Comparison of ENCODE assay signal across 9 mouse cellular contexts in genomic region chr14:56203975-56204374, GRCm38 (mm10). TPM values are rescaled to one million over a fixed set of nuclear protein-coding genes. Genes with fewer than 3 reads are reported as not detected.
DNase-seq lines count a peak whose midpoint lies in the region; ATAC-seq and TF ChIP-seq lines count a peak whose summit lies in the region.
"Had no signal": no experiment of that assay in that cellular context is flagged by ENCODE, and none has a peak within 500 bp of the region (broad histone marks: within the 10 kb centered on the region; RNA-seq: fewer than 3 reads in every experiment).

No protein-coding gene starts in this region.

- no peak for ATAC-seq in embryonic facial prominence, embryonic 11.5 days (replicated peaks; ENCODE audit: insufficient number of reproducible peaks, low FRiP score, low TSS enrichment, low read depth)
- no peak for ATAC-seq in liver, embryonic 14.5 days (ENCODE audit: insufficient read depth)
- no peak for ATAC-seq in inflammation-experienced regulatory T-cells, adult 6 months

- H3K4me1 ChIP-seq in embryonic facial prominence, embryonic 11.5 days (ENCODE audit: control insufficient read depth, insufficient read depth, low read length), result no peaks in the 10 kb centered on the region
- H3K4me1 ChIP-seq in liver, embryonic 14.5 days (replicated peaks; ENCODE audit: control insufficient read depth in 2 of 2, insufficient read depth in 2 of 2, low read length in 1 of 2), result no peaks in the 10 kb centered on the region
- H3K4me1 ChIP-seq: limb, embryonic 15.5 days had no signal

- no peak overlapping the region for H3K4me3 ChIP-seq in embryonic facial prominence, embryonic 11.5 days (ENCODE audit: low read depth, low read length)
- H3K4me3 ChIP-seq in liver, embryonic 14.5 days (ENCODE audit: insufficient read depth in 1 of 2, low read depth in 2 of 2, low read length in 2 of 2), result no peak overlapping the region
- H3K4me3 ChIP-seq: limb, embryonic 15.5 days had no signal

- H3K27me3 ChIP-seq in embryonic facial prominence, embryonic 11.5 days (ENCODE audit: control insufficient read depth, insufficient read depth, low read length), result no peaks in the 10 kb centered on the region
- H3K27me3 ChIP-seq in liver, embryonic 14.5 days (ENCODE audit: control insufficient read depth, insufficient read depth, low read length), result no peaks in the 10 kb centered on the region
- H3K27me3 ChIP-seq: limb, embryonic 15.5 days had no signal

- peak; percentile 93 for TF ChIP-seq CTCF in liver, embryonic 14.5 days (IDR thresholded peaks at IDR 0.05; ENCODE audit: low read depth)

- H3K27ac ChIP-seq in embryonic facial prominence, embryonic 11.5 days (replicated peaks; ENCODE audit: low read depth, low read length), result no peak overlapping the region
- H3K27ac ChIP-seq in liver, embryonic 14.5 days, result no peak overlapping the region
- H3K27ac ChIP-seq: limb, embryonic 15.5 days had no signal

- WGBS in embryonic facial prominence, embryonic 11.5 days, result 8% methylated on average over 2 of the region's 2 CpGs
- WGBS in liver, embryonic 14.5 days (ENCODE audit: insufficient replicate concordance), result 8% methylated on average over 2 of the region's 2 CpGs

- H3K9me3 ChIP-seq in embryonic facial prominence, embryonic 11.5 days (replicated peaks; ENCODE audit: control insufficient read depth, low read length), result no peaks in the 10 kb centered on the region
- H3K9me3 ChIP-seq in liver, embryonic 14.5 days (ENCODE audit: control insufficient read depth, low read length), result no peaks in the 10 kb centered on the region
- H3K9me3 ChIP-seq: limb, embryonic 15.5 days had no signal

- TF ChIP-seq EP300 in liver, embryonic 14.5 days (IDR thresholded peaks at IDR 0.05; ENCODE audit: low read depth), result no peak

- H3K4me2 ChIP-seq in embryonic facial prominence, embryonic 11.5 days (ENCODE audit: low read depth, low read length), result no peak overlapping the region
- H3K4me2 ChIP-seq in liver, embryonic 14.5 days (ENCODE audit: low read depth), result no peak overlapping the region
- H3K4me2 ChIP-seq: limb, embryonic 15.5 days had no signal

- H3K36me3 ChIP-seq in embryonic facial prominence, embryonic 11.5 days (replicated peaks; ENCODE audit: control insufficient read depth, insufficient read depth, low read depth, low read length), result no peaks in the 10 kb centered on the region
- H3K36me3 ChIP-seq in liver, embryonic 14.5 days (replicated peaks; ENCODE audit: control insufficient read depth, insufficient read depth, low read depth), result no peaks in the 10 kb centered on the region
- H3K36me3 ChIP-seq: limb, embryonic 15.5 days had no signal

- H3K9ac ChIP-seq in embryonic facial prominence, embryonic 11.5 days (replicated peaks; ENCODE audit: low read length), result no peak overlapping the region
- H3K9ac ChIP-seq in liver, embryonic 14.5 days (replicated peaks), result no peak overlapping the region
- H3K9ac ChIP-seq: limb, embryonic 15.5 days had no signal

- peak; percentile 63 for DNase-seq in 3T3-L1 (ENCODE audit: low read depth, low spot score)
- peak; percentile 72 for DNase-seq in CD4-positive helper T cell, adult 2 months (ENCODE audit: low read depth, low spot score)
- DNase-seq in adrenal gland, postnatal 4 days (ENCODE audit: low spot score in 2 of 2), result peak; percentile 23 to 32
- peak; percentile 77 for DNase-seq in embryonic facial prominence, embryonic 11.5 days (ENCODE audit: low spot score)
- peak; percentile 80 for DNase-seq in kidney, postnatal 10 days
- DNase-seq in liver, embryonic 14.5 days (ENCODE audit: low read depth in 3 of 3, low spot score in 3 of 3), result peak; percentile 6 to 10 (median 10)
- DNase-seq in right cerebral cortex, postnatal 14 days, result peak; percentile 64

RNA-seq across cellular contexts. Expression of gene Gzmf, which starts 7.2 kb away (rescaled TPM):
- total RNA-seq in adrenal gland, postnatal 4 days (2021), result not detected
- not detected in 2 replicates for polyA plus RNA-seq in embryonic facial prominence, embryonic 11.5 days (2014; fragmentation: Nextera tagmentation; extraction: Ambion mirVana)
- polyA plus RNA-seq in liver, embryonic 14.5 days (2012; rRNA removed), result 0.05 TPM in 1 of 2 replicates, not detected in the other
- not detected in 2 replicates for polyA plus RNA-seq in liver, embryonic 14.5 days (2014; fragmentation: Nextera tagmentation; extraction: Ambion mirVana)
- polyA plus RNA-seq in inflammation-experienced regulatory T-cells, adult 6 months (2017; shearing (Covaris generic)), result not detected
- polyA plus RNA-seq: limb, embryonic 15.5 days had no signal

RNA-seq across cellular contexts. Expression of gene Gzmn, which starts 29.6 kb away (rescaled TPM):
- total RNA-seq in adrenal gland, postnatal 4 days (2021), result not detected
- not detected in 2 replicates for polyA plus RNA-seq in embryonic facial prominence, embryonic 11.5 days (2014; fragmentation: Nextera tagmentation; extraction: Ambion mirVana)
- not detected in 2 replicates for polyA plus RNA-seq in liver, embryonic 14.5 days (2012; rRNA removed)
- not detected in 2 replicates for polyA plus RNA-seq in liver, embryonic 14.5 days (2014; fragmentation: Nextera tagmentation; extraction: Ambion mirVana)
- polyA plus RNA-seq in inflammation-experienced regulatory T-cells, adult 6 months (2017; shearing (Covaris generic)), result not detected
- polyA plus RNA-seq: limb, embryonic 15.5 days had no signal

RNA-seq across cellular contexts. Expression of gene Gzmc, which starts 30.5 kb away (rescaled TPM):
- total RNA-seq in adrenal gland, postnatal 4 days (2021), result not detected
- polyA plus RNA-seq in embryonic facial prominence, embryonic 11.5 days (2014; fragmentation: Nextera tagmentation; extraction: Ambion mirVana), result not detected in 2 replicates
- not detected in 2 replicates for polyA plus RNA-seq in liver, embryonic 14.5 days (2012; rRNA removed)
- not detected in 2 replicates for polyA plus RNA-seq in liver, embryonic 14.5 days (2014; fragmentation: Nextera tagmentation; extraction: Ambion mirVana)
- polyA plus RNA-seq in inflammation-experienced regulatory T-cells, adult 6 months (2017; shearing (Covaris generic)), result 1 to 10 TPM; 3.0 to 5.8 (median 4.6) TPM

RNA-seq across cellular contexts. Expression of gene Gzmg, which starts 44.6 kb away (rescaled TPM):
- not detected for total RNA-seq in adrenal gland, postnatal 4 days (2021)
- polyA plus RNA-seq in embryonic facial prominence, embryonic 11.5 days (2014; fragmentation: Nextera tagmentation; extraction: Ambion mirVana), result not detected in 2 replicates
- not detected in 2 replicates for polyA plus RNA-seq in liver, embryonic 14.5 days (2012; rRNA removed)
- polyA plus RNA-seq in liver, embryonic 14.5 days (2014; fragmentation: Nextera tagmentation; extraction: Ambion mirVana), result not detected in 2 replicates
- not detected for polyA plus RNA-seq in inflammation-experienced regulatory T-cells, adult 6 months (2017; shearing (Covaris generic))
- polyA plus RNA-seq: limb, embryonic 15.5 days had no signal

RNA-seq across cellular contexts. Expression of gene Gzmb, which starts 58.1 kb away (rescaled TPM):
- under 1 TPM; 0.28 to 0.51 TPM for total RNA-seq in adrenal gland, postnatal 4 days (2021)
- not detected in 2 replicates for polyA plus RNA-seq in embryonic facial prominence, embryonic 11.5 days (2014; fragmentation: Nextera tagmentation; extraction: Ambion mirVana)
- 0.06 and 0.17 TPM in 2 replicates for polyA plus RNA-seq in liver, embryonic 14.5 days (2012; rRNA removed)
- 0.18 TPM in 1 of 2 replicates, not detected in the other for polyA plus RNA-seq in liver, embryonic 14.5 days (2014; fragmentation: Nextera tagmentation; extraction: Ambion mirVana)
- 100 to 1,000 TPM in 1 of 3 experiments, 10 to 100 TPM in 2; 13.5 to 296 (median 19.9) TPM for polyA plus RNA-seq in inflammation-experienced regulatory T-cells, adult 6 months (2017; shearing (Covaris generic))

Comparison
In these comparisons a context has a peak if more than half of its experiments do, and no peak if none do; other contexts are left out.
1. DNase-seq: peak in every context shown above with its lines; median percentile 80 in kidney, postnatal 10 days; 77 in embryonic facial prominence, embryonic 11.5 days; 72 in CD4-positive helper T cell, adult 2 months; 64 in right cerebral cortex, postnatal 14 days; 63 in 3T3-L1; 28 in adrenal gland, postnatal 4 days; 10 in liver, embryonic 14.5 days.